ENCODE assay signal across 19 mouse cellular contexts in the genomic region with DNA sequence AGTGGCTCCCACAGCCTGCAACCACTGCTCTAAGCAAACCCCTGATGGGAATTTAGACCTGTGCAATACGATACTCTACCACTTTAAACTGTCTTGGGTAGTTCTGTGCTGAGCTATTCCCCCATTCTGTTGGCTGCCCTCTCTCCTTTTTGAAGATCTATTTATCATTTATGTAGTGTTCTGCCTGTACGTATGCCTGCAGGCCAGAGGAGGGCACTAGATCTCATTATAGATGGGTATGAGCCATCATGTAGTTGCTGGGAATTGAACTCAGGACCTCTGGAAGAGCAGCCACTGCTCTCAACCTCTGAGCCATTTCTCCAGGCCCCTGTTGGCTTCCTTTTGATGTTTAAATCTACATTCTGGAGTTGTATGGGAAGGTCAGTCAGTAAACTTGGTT. TPM values are rescaled to one million over a fixed set of nuclear protein-coding genes. Genes with fewer than 3 reads are reported as not detected.
A peak's percentile ranks its signal among the peaks of the same experiment; 100 is the strongest.
DNase-seq lines count a peak whose midpoint lies in the region; ATAC-seq and TF ChIP-seq lines count a peak whose summit lies in the region.
"Had no signal": no experiment of that assay in that cellular context is flagged by ENCODE, and none has a peak within 500 bp of the region (broad histone marks: within the 10 kb centered on the region; RNA-seq: fewer than 3 reads in every experiment).

No protein-coding gene starts in this region.

- H3K4me1 ChIP-seq in CH12.LX (ENCODE audit: control insufficient read depth in 1 of 2, insufficient read depth in 2 of 2) (peaks cover 0 to 2% of the 10 kb centered on the region in 2 experiments; a peak in 1 of 4 replicates), MEL (ENCODE audit: control insufficient read depth in 1 of 2, insufficient read depth in 2 of 2, low read length in 2 of 2) (peaks cover 0 to 4% of the 10 kb centered on the region in 2 experiments; a peak in 1 of 4 replicates)
- H3K4me1 ChIP-seq in stomach, postnatal 0 days (replicated peaks; ENCODE audit: control insufficient read depth, insufficient read depth), result no peaks in the 10 kb centered on the region
- H3K4me1 ChIP-seq: embryonic facial prominence, embryonic 13.5 days; heart, embryonic 12.5 days; hindbrain, embryonic 10.5 days had no signal

- H3K27ac ChIP-seq in layer of hippocampus, adult 2 months, result no peak overlapping the region
- H3K27ac ChIP-seq in CH12.LX (ENCODE audit: insufficient read depth, low read depth), result no peak overlapping the region
- H3K27ac ChIP-seq in MEL (ENCODE audit: control insufficient read depth, low read depth, low read length), result no peak overlapping the region
- no peak overlapping the region for H3K27ac ChIP-seq in stomach, postnatal 0 days (replicated peaks)
- H3K27ac ChIP-seq: embryonic facial prominence, embryonic 13.5 days; hindbrain, embryonic 10.5 days; hindbrain, embryonic 14.5 days had no signal

- H3K4me3 ChIP-seq in layer of hippocampus, adult 2 months, result no peak overlapping the region
- no peak overlapping the region for H3K4me3 ChIP-seq in CH12.LX (replicated peaks in 1 of 3; ENCODE audit: low read depth in 2 of 3, low read length in 2 of 3, poor library complexity in 1 of 3)
- no peak overlapping the region for H3K4me3 ChIP-seq in MEL (ENCODE audit: control insufficient read depth in 1 of 2, insufficient read depth in 1 of 2, low read depth in 2 of 2, low read length in 2 of 2)
- no peak overlapping the region for H3K4me3 ChIP-seq in stomach, postnatal 0 days (ENCODE audit: low read depth, low read length)
- H3K4me3 ChIP-seq: embryonic facial prominence, embryonic 13.5 days; heart, embryonic 12.5 days; hindbrain, embryonic 10.5 days had no signal

- H3K79me2 ChIP-seq in CH12.LX (replicated peaks; ENCODE audit: control insufficient read depth, extremely low read depth, insufficient read depth, poor library complexity, severe bottlenecking) (no peaks in the 10 kb centered on the region), MEL (ENCODE audit: control insufficient read depth, insufficient read depth, low read length, poor library complexity) (no peaks in the 10 kb centered on the region)

- peak; percentile 35 for TF ChIP-seq CTCF in layer of hippocampus, adult 2 months (conservative IDR thresholded peaks at IDR 0.05)
- TF ChIP-seq CTCF in CH12.LX (conservative IDR thresholded peaks at IDR 0.05 in 1 of 2, IDR thresholded peaks at IDR 0.05 in 1 of 2; ENCODE audit: low read depth in 2 of 2, low read length in 2 of 2) (peak in 1 of 2 experiments; percentile 51; a peak in 2 of 4 replicates), MEL (IDR thresholded peaks at IDR 0.05 in 2 of 3, conservative IDR thresholded peaks at IDR 0.05 in 1 of 3; ENCODE audit: control insufficient read depth in 1 of 3, insufficient read depth in 1 of 3, low read depth in 2 of 3, low read length in 3 of 3, poor library complexity in 1 of 3, severe bottlenecking in 1 of 3) (peak; percentile 11 to 55 (median 28); a peak in 3 of 6 replicates)
- TF ChIP-seq CTCF in stomach, postnatal 0 days (IDR thresholded peaks at IDR 0.05; ENCODE audit: low read depth), result peak; percentile 44

- in situ Hi-C loops in CH12.LX (cut with MboI; ENCODE audit: low pct_ligation_motif_present, low pct_unique_long_range_greater_than_20kb, low sequenced_read_pairs), result no loop called here

- ATAC-seq in stomach, postnatal 0 days (ENCODE audit: low FRiP score, low TSS enrichment), result no peak
- ATAC-seq: activated CD4-positive, CD25-positive, alpha-beta regulatory T cell, adult 4 months; forebrain, embryonic 14.5 days had no signal

- TF ChIP-seq RAD21 in CH12.LX (IDR thresholded peaks at IDR 0.05; ENCODE audit: low read depth, low read length) (peak; percentile 33), MEL (IDR thresholded peaks at IDR 0.05; ENCODE audit: low read depth, low read length) (peak; percentile 49)

- TF ChIP-seq POLR2A in CH12.LX (IDR thresholded peaks at IDR 0.05; ENCODE audit: low read depth, low read length) (no peak), MEL (IDR thresholded peaks at IDR 0.05; ENCODE audit: control insufficient read depth in 1 of 2, insufficient read depth in 1 of 2, low read depth in 1 of 2, low read length in 2 of 2, poor library complexity in 1 of 2) (no peak)

- H3K9ac ChIP-seq in CH12.LX (ENCODE audit: insufficient read depth, low read depth) (no peak overlapping the region), MEL (ENCODE audit: control insufficient read depth, low read depth, low read length, poor library complexity, severe bottlenecking) (no peak overlapping the region)
- H3K9ac ChIP-seq in stomach, postnatal 0 days (ENCODE audit: low read length), result no peak overlapping the region
- H3K9ac ChIP-seq: embryonic facial prominence, embryonic 13.5 days; heart, embryonic 12.5 days; hindbrain, embryonic 14.5 days had no signal

- H3K36me3 ChIP-seq in CH12.LX (replicated peaks in 1 of 2; ENCODE audit: control insufficient read depth in 1 of 2, insufficient read depth in 1 of 2, low read length in 1 of 2), result no peaks in the 10 kb centered on the region
- H3K36me3 ChIP-seq in MEL (ENCODE audit: control insufficient read depth in 1 of 2, insufficient read depth in 2 of 2, low read length in 2 of 2), result no peaks in the 10 kb centered on the region
- no peaks in the 10 kb centered on the region for H3K36me3 ChIP-seq in stomach, postnatal 0 days (ENCODE audit: control insufficient read depth, insufficient read depth, low read length)
- H3K36me3 ChIP-seq: embryonic facial prominence, embryonic 13.5 days; G1E; heart, embryonic 12.5 days; hindbrain, embryonic 10.5 days had no signal

- DNase-seq in layer of hippocampus, adult 2 months (ENCODE audit: low spot score in 2 of 2), result no peak
- no peak for DNase-seq in layer of hippocampus, adult 9-10 months (ENCODE audit: low spot score)
- DNase-seq in CH12.LX (ENCODE audit: extremely low read depth) (no peak), MEL (ENCODE audit: low read depth, low spot score) (peak; percentile 33)
- DNase-seq in stomach, postnatal 0 days (ENCODE audit: low spot score), result no peak
- no peak for DNase-seq in neural tube, embryonic 10.5 days (ENCODE audit: extremely low spot score, low spot score)
- DNase-seq: adrenal gland, postnatal 14 days; cerebellum, adult 18-20 months; cerebellum, adult 9-11 months; cerebellum, postnatal 36 days; gastrocnemius, postnatal 36 days; heart, adult 18-20 months had no signal

- TF ChIP-seq EP300 in CH12.LX (IDR thresholded peaks at IDR 0.05; ENCODE audit: low read length) (no peak), MEL (IDR thresholded peaks at IDR 0.05; ENCODE audit: low read depth in 1 of 2, low read length in 2 of 2) (no peak)
- no peak for TF ChIP-seq EP300 in stomach, postnatal 0 days (optimal IDR thresholded peaks at IDR 0.05)

- dilution Hi-C loops in CH12.LX (cut with MboI; ENCODE audit: extremely low pct_ligation_motif_present, extremely low pct_unique_long_range_greater_than_20kb, low sequenced_read_pairs), result no loop called here

- H3K27me3 ChIP-seq in CH12.LX (replicated peaks) (no peaks in the 10 kb centered on the region), MEL (ENCODE audit: control insufficient read depth in 1 of 2, insufficient read depth in 2 of 2, low read length in 2 of 2) (no peaks in the 10 kb centered on the region)
- H3K27me3 ChIP-seq in stomach, postnatal 0 days (ENCODE audit: control insufficient read depth, insufficient read depth, low read length), result no peaks in the 10 kb centered on the region
- H3K27me3 ChIP-seq: embryonic facial prominence, embryonic 13.5 days; heart, embryonic 12.5 days had no signal

- no peak overlapping the region for H3K4me2 ChIP-seq in CH12.LX (ENCODE audit: insufficient read depth, low read depth, poor library complexity, severe bottlenecking)
- H3K4me2 ChIP-seq in stomach, postnatal 0 days (replicated peaks; ENCODE audit: low read depth), result no peak overlapping the region
- H3K4me2 ChIP-seq: embryonic facial prominence, embryonic 13.5 days; heart, embryonic 12.5 days; hindbrain, embryonic 14.5 days had no signal

- WGBS in stomach, postnatal 0 days, result 87% methylated on average over 2 of the region's 2 CpGs

- H3K9me3 ChIP-seq in CH12.LX (replicated peaks; ENCODE audit: low read length), result no peaks in the 10 kb centered on the region
- H3K9me3 ChIP-seq in MEL (replicated peaks; ENCODE audit: insufficient read depth, low read length), result no peaks in the 10 kb centered on the region
- no peaks in the 10 kb centered on the region for H3K9me3 ChIP-seq in stomach, postnatal 0 days (ENCODE audit: control insufficient read depth, low read length)
- H3K9me3 ChIP-seq: embryonic facial prominence, embryonic 13.5 days; G1E; heart, embryonic 12.5 days; hindbrain, embryonic 10.5 days had no signal

TF ChIP-seq in CH12.LX, 34 proteins besides CTCF, POLR2A, EP300 and RAD21:
- TF ChIP-seq SMC3 (IDR thresholded peaks at IDR 0.05; ENCODE audit: low read depth, low read length), result peak; percentile 50
- no peak for TF ChIP-seq MAFK (IDR thresholded peaks at IDR 0.05; ENCODE audit: insufficient replicate concordance, low read length)

TF ChIP-seq in MEL, 35 proteins besides CTCF, POLR2A, EP300 and RAD21:
- peak; percentile 59 for TF ChIP-seq SMC3 (IDR thresholded peaks at IDR 0.05; ENCODE audit: low read depth, low read length)
- TF ChIP-seq ETS1 (IDR thresholded peaks at IDR 0.05; ENCODE audit: low read depth, low read length), result no peak
- TF ChIP-seq ZC3H11A (IDR thresholded peaks at IDR 0.05; ENCODE audit: low read depth, low read length), result peak; percentile 40; the same call in 1 of the 2 replicates

RNA-seq across cellular contexts. Expression of gene Rrm2, which starts 28.9 kb away (rescaled TPM):
- total RNA-seq in layer of hippocampus, adult 2 months (2021), result 1 to 10 TPM; 2.0 to 2.2 TPM
- total RNA-seq in CH12.LX (2012; rRNA removed), result 89.0 and 138 TPM in 2 replicates
- total RNA-seq in CH12.LX (2014; rRNA removed), result 180 and 187 TPM in 2 replicates
- polyA plus RNA-seq in CH12.LX (2012; ENCODE audit: insufficient read length, low read depth), result 202 and 214 TPM in 2 replicates
- 81.2 and 88.2 TPM in 2 replicates for total RNA-seq in MEL (2012; rRNA removed)
- 100 to 1,000 TPM; 127 to 158 TPM for polyA plus RNA-seq in MEL (2012; ENCODE audit: insufficient read depth in 1 of 2, insufficient read length in 2 of 2, low read depth in 1 of 2, low replicate concordance in 2 of 2, missing spikeins in 1 of 2)
- 38.0 and 41.2 TPM in 2 replicates for polyA plus RNA-seq in stomach, postnatal 0 days (2015; fragmentation: Nextera tagmentation; extraction: Ambion mirVana)

RNA-seq across cellular contexts. Expression of gene Cys1, which starts 55.3 kb away (rescaled TPM):
- total RNA-seq in layer of hippocampus, adult 2 months (2021), result 10 to 100 TPM; 22.8 to 28.6 TPM
- not detected in 2 replicates for total RNA-seq in CH12.LX (2012; rRNA removed)
- total RNA-seq in CH12.LX (2014; rRNA removed), result not detected in 2 replicates
- polyA plus RNA-seq in CH12.LX (2012; ENCODE audit: insufficient read length, low read depth), result not detected in 2 replicates
- total RNA-seq in MEL (2012; rRNA removed), result not detected in 2 replicates
- not detected for polyA plus RNA-seq in MEL (2012; ENCODE audit: insufficient read depth in 1 of 2, insufficient read length in 2 of 2, low read depth in 1 of 2, low replicate concordance in 2 of 2, missing spikeins in 1 of 2)
- 1.4 and 1.9 TPM in 2 replicates for polyA plus RNA-seq in stomach, postnatal 0 days (2015; fragmentation: Nextera tagmentation; extraction: Ambion mirVana)
- total RNA-seq: G1E had no signal
- polyA plus RNA-seq: G1E had no signal

Comparison
In these comparisons a context has a peak if more than half of its experiments do, and no peak if none do; other contexts are left out.
1. RNA of gene Rrm2, which starts 28.9 kb away (total RNA-seq): 89.0 to 187 TPM in CH12.LX and 81.2 to 88.2 TPM in MEL; 2.0 to 2.2 TPM in layer of hippocampus, adult 2 months; every median in the first group is over 10 times any median in the second.
2. RNA of gene Cys1, which starts 55.3 kb away (total RNA-seq): 22.8 to 28.6 TPM in layer of hippocampus, adult 2 months; not detected in CH12.LX and not detected in MEL; every median in the first group is over 10 times any median in the second.